Mouse (Mus musculus) neural tube, embryonic 11.5 days (tissue): ENCODE results near the gene Clcn6. TPM values are rescaled to one million over a fixed set of nuclear protein-coding genes. Genes with fewer than 3 reads are reported as not detected.

Experiments used
- ATAC-seq: fragments of 200-750 bp; cut with Nextera tagmentation; 2 replicates; pipeline ENCODE4 v1.8.0; 2017; ENCODE audit warnings: moderate number of reproducible peaks, mild to moderate bottlenecking, moderate TSS enrichment, moderate library complexity; ENCODE audit not compliant: insufficient read depth, low FRiP score, low TSS enrichment
- DNase-seq: peaks from one replicate; pipeline ENCODE4 v3.0.0-alpha.2; 2015; ENCODE audit warnings: low spot score
- H3K27ac ChIP-seq: fragments of 300-500 bp; sonication (generic); 2 replicates; pipeline ENCODE4 v1.5.1; 2014; ENCODE audit warnings: low read depth, mild to moderate bottlenecking, low read length
- H3K27me3 ChIP-seq: fragments of 300-500 bp; sonication (generic); 2 replicates; pipeline ENCODE4 v1.6.1; 2014; ENCODE audit warnings: mild to moderate bottlenecking, low read length, mixed read lengths; ENCODE audit not compliant: control insufficient read depth, insufficient read depth
- H3K36me3 ChIP-seq: fragments of 300-500 bp; sonication (generic); 2 replicates; pipeline ENCODE4 v1.6.1; 2014; ENCODE audit warnings: mild to moderate bottlenecking, low read length, moderate library complexity, mixed read lengths; ENCODE audit not compliant: control insufficient read depth, insufficient read depth
- H3K4me1 ChIP-seq: fragments of 300-500 bp; sonication (generic); 2 replicates; pipeline ENCODE4 v1.6.1; 2014; ENCODE audit warnings: low read length, mixed read lengths; ENCODE audit not compliant: control insufficient read depth, insufficient read depth
- H3K4me2 ChIP-seq: fragments of 300-500 bp; sonication (generic); 2 replicates; pipeline ENCODE4 v1.6.1; 2014; ENCODE audit warnings: low read depth, mild to moderate bottlenecking, moderate library complexity
- H3K4me3 ChIP-seq: fragments of 300-500 bp; sonication (generic); 2 replicates; pipeline ENCODE4 v1.5.1; 2014; ENCODE audit warnings: low read depth, low read length
- H3K9ac ChIP-seq: fragments of 300-500 bp; sonication (generic); 2 replicates; pipeline ENCODE4 v1.6.1; 2014; ENCODE audit warnings: mild to moderate bottlenecking, low read length
- H3K9me3 ChIP-seq: fragments of 300-500 bp; sonication (generic); 2 replicates; pipeline ENCODE4 v1.6.1; 2016; ENCODE audit warnings: low read length; ENCODE audit not compliant: control insufficient read depth
- WGBS: fragments of 180-500 bp; shearing (Covaris S2); extraction: QIAGEN DNeasy Blood & Tissue Kit; methylation state at CpG from one replicate; pipeline ENCODE4 v1.1.7; 2014; 5-methylcytosine and 5-hydroxymethylcytosine counted together
- polyA plus RNA-seq: library from polyadenylated mRNA; unstranded; fragments of >200 nt; fragmentation: Nextera tagmentation; extraction: Ambion mirVana; gene quantifications from 2 replicates; pipeline ENCODE4 v1.2.1, GENCODE M21; 2014

The Clcn6 gene
- polyA plus RNA-seq, 1 experiment from 2014 or later, result 24.2 TPM

DNA sequence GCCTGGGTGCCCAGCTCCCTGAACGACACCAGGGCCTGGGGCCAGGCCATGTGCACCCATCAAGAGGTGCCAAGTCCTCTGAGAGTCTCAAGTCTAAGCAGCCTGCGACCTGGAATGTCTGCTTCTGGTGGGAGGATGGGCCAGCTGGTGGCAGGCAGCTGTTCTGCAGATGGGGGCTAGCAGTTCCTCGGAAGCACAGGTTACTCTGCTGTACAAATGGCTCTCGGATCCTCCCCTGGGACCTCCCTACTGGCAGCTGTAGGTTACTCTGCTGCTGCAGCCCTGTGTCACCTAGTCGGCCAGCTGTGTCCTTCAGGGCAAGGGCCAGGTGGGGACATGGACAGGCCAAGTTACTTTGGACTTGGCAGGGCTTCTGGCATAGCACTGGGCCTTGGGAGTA, 32.9 kb upstream of the Clcn6 start:
- DNase-seq (no peak), ATAC-seq (no peak)
- Histone ChIP-seq H3K9me3 (no peaks in the 10 kb centered on the region), H3K4me3 (no peak overlapping the region), H3K4me1 (no peaks in the 10 kb centered on the region), H3K9ac (no peak overlapping the region), H3K27ac (no peak overlapping the region), H3K36me3 (no peaks in the 10 kb centered on the region), H3K4me2 (no peak overlapping the region), H3K27me3 (no peaks in the 10 kb centered on the region)
- WGBS, result 44% methylated on average over 5 of the region's 5 CpGs

DNA sequence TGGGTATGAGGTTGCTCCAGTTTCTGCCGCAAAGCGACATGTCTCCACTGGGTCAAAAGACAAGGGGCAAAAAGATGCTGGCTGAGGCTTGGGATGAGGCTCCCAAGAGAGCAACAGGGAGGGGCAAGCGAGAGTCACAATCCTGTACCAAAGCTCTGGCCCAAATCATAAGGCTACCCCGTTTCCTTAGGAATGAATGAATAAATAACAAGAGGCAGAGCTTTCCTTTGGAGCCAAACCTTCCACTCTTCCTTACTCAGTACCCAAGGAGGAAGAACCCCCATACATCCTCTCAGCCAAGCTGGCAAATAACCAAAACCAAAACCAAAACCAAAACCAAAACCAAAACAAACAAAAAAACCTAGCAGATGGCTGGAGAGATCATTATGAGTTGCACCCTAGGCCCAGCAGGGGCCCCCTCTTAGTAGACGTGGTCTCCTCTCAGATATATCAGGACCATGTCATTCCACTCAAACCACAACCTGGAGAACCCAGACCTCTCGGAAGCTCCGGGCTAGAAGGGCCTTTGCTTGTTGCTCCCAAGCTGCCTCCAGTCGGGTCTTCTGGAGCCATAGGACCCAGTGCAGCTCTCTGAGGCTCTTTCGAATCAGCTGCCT, 31.1 kb upstream of the Clcn6 start:
- no peak overlapping the region for H3K4me3 ChIP-seq
- no peak for DNase-seq
- H3K9me3 ChIP-seq, result no peaks in the 10 kb centered on the region
- 84% methylated on average over 9 of the region's 9 CpGs for WGBS
- no peak overlapping the region for H3K4me2 ChIP-seq
- ATAC-seq, result no peak
- no peaks in the 10 kb centered on the region for H3K27me3 ChIP-seq
- no peak overlapping the region for H3K27ac ChIP-seq
- H3K36me3 ChIP-seq, result no peaks in the 10 kb centered on the region
- no peak overlapping the region for H3K9ac ChIP-seq
- peaks cover 6% of the 10 kb centered on the region for H3K4me1 ChIP-seq

DNA sequence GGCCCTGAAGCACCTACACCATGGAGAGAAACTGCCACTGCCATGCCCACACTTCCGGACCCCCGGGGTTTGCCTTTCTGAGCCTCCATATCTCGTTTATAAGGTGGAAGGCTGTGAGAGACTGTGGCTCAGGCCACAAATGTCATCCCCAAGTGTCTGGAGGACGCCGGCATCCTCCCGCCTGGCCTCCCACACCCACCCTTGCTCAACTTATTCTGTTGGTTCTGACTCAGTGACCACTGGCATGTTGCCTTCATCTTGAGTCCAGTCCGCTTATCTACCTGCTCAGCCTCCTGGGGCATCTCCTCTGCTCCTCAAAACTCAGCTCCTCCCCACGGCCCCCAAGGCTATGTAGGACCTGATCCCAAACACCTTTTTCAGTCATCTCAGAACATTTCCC, 28.7 kb upstream of the Clcn6 start:
- no peaks in the 10 kb centered on the region for H3K36me3 ChIP-seq
- WGBS, result 92% methylated on average over 8 of the region's 8 CpGs
- no peak for DNase-seq

DNA sequence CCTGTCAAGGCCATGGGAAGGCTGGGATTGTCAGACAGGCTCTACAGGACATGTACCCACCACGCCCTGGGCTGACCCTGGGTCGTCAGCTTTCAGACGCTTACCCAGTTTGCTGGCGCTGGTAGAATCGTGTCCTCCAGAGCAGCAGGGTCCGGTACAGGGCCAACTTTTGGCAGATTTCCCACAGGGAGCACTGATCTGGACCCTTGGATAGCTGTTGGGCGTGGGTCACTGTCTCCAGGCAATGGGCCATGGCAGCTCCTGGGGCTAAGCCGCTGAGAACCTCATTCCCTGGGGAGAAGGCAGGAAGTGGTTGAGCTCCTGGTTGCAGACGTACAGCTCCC, 27.8 kb upstream of the Clcn6 start:
- Histone ChIP-seq H3K27ac (no peak overlapping the region), H3K4me2 (no peak overlapping the region), H3K27me3 (no peaks in the 10 kb centered on the region), H3K9me3 (no peaks in the 10 kb centered on the region), H3K9ac (no peak overlapping the region), H3K4me1 (peaks cover 6% of the 10 kb centered on the region), H3K4me3 (no peak overlapping the region), H3K36me3 (no peaks in the 10 kb centered on the region)
- DNase-seq (no peak), ATAC-seq (no peak)
- 58% methylated on average over 9 of the region's 9 CpGs for WGBS

More for the DNA sequence above, 28.7 kb upstream of the Clcn6 start:
- Histone ChIP-seq H3K4me1 (peaks cover 6% of the 10 kb centered on the region), H3K4me3 (no peak overlapping the region), H3K9me3 (no peaks in the 10 kb centered on the region), H3K9ac (no peak overlapping the region), H3K27ac (no peak overlapping the region), H3K27me3 (no peaks in the 10 kb centered on the region), H3K4me2 (no peak overlapping the region)
- ATAC-seq, result no peak

DNA sequence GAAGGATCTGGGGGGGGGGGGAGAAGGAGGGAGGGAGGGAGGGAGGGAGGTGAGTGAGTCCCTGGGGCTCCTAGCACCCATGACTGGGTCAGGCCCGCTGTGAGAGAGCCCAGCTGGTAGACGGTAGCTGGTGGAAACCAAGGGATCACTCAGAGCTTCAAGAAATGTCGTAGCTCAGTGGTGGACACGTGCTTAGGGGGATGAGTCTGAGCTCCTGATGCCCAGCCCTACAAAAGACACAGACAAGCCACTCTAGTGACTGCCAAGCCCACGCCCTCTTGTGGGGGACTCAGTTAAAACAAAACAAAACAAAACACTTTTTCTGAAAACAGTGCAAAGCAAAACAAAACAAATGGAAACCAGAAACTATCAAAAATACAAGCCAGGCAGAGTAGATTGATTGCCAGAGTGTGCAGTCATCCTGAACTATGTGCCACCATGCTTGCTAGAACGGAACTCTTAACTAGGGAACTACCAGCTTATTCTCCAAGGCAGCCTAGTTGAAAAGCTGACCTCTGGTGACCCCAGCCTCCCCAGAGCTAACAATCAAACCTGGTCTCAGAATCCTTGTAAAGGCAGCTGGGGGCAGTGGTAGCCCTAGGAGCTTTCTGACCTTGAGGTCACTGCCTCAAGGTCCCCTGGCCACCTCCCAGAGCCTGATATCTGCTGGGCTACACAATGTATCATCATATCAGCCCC, 27.2 kb upstream of the Clcn6 start:
- Histone ChIP-seq H3K4me2 (no peak overlapping the region), H3K4me3 (no peak overlapping the region), H3K9me3 (no peaks in the 10 kb centered on the region), H3K4me1 (peaks cover 6% of the 10 kb centered on the region), H3K9ac (no peak overlapping the region), H3K27me3 (no peaks in the 10 kb centered on the region), H3K27ac (no peak overlapping the region), H3K36me3 (no peaks in the 10 kb centered on the region)
- no peak for ATAC-seq
- 40% methylated on average over 6 of the region's 6 CpGs for WGBS
- DNase-seq, result no peak

DNA sequence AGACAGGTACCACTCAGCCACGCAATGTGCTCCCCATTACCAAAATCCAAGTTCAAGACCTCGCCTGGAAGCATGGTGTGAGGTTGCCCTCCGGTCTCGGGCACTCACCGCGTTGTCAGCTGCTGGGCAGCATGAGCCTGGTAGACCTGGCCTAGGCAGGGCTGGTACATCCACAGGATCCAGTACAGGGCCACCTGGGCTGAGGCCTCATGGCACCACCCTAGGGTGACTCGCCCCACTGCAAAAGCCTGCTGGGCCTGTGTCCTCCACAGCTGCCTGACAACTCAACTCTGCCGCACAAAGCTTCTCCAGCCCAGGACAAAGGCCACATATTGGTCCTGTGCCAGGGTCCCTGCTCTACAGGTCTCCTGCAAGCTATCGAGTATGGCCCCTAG, 22.5 kb upstream of the Clcn6 start:
- no peak overlapping the region for H3K4me3 ChIP-seq
- H3K4me1 ChIP-seq, result peaks cover 2% of the 10 kb centered on the region
- DNase-seq (no peak), ATAC-seq (no peak)
- H3K9me3 ChIP-seq, result no peaks in the 10 kb centered on the region
- H3K27me3 ChIP-seq, result no peaks in the 10 kb centered on the region
- H3K4me2 ChIP-seq, result no peak overlapping the region
- peaks cover 10% of the 10 kb centered on the region; the same call in 1 of the 2 replicates for H3K36me3 ChIP-seq
- no peak overlapping the region for H3K9ac ChIP-seq
- H3K27ac ChIP-seq, result no peak overlapping the region
- WGBS, result 90% methylated on average over 9 of the region's 9 CpGs

DNA sequence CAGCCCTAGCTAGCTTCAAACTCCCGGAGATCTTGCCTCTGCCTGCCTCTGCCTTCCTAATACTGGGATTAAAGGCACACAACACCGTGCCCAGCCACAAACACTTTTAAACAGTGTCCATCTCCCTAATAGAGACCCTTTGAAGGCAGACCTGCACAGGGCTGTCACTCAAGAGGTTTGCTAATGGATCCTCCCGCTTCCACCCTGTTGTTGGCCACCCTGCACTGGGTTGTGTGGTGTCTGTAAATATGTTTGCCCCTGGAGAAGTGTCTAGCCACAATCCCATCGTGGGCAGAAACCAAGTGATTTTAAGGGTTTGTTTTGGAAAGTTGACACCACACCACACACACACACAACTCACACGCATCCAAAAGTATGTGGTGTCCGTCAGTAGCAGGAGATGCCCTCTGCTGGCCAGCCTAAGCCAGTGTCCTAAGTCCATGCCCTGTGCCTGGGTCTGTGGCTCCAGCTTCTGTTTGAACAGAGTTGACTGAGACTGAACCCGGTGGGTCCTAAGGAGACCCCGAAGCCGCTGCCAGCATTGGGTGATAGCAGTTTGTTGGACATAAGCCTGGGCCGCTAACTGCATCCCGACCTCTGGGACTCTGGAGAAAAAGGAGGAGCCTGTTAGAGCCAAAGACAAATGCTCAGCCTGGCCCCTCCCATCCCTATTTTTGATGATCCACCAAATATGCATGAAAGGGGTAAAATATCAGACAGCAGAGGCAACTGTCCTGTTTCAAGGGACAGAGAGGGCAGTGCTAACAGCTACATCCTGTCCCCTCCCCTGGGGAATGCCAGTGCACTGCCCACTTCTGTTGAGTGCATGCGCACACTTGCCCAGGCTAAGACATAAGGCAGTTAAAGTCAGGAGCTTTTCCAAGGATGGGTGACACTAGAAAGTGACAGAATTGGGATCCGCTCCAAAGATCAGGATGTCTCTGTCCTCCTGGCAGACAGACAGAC, 21.8 kb upstream of the Clcn6 start:
- no peaks in the 10 kb centered on the region for H3K4me1 ChIP-seq
- H3K9ac ChIP-seq, result no peak overlapping the region
- 57% methylated on average over 13 of the region's 13 CpGs for WGBS
- ATAC-seq (peak; percentile 69), DNase-seq (no peak)
- H3K27me3 ChIP-seq, result no peaks in the 10 kb centered on the region
- H3K4me3 ChIP-seq, result no peak overlapping the region
- H3K9me3 ChIP-seq, result no peaks in the 10 kb centered on the region
- H3K27ac ChIP-seq, result no peak overlapping the region
- H3K4me2 ChIP-seq, result no peak overlapping the region
- H3K36me3 ChIP-seq, result peaks cover 10% of the 10 kb centered on the region

DNA sequence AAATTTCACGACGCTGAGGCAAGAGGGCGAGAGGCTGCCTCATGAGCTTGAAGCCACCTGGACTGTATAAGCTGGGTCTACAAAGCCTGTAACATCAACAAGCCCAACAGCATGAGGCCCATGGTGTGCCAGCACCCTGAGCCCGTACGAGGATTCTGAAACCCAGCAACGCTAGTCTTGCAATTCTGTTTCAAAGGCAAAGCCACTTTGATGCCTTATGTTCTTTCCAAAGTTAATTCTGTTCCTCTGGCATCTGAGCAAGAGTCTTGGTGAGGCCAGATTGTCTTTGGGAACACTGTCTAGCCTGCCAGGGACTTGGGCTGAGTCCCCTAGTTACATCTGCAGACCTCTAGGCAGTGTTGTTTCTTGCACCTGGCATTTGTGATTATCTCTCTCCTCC, 20.4 kb upstream of the Clcn6 start:
- no peak for DNase-seq
- Histone ChIP-seq H3K4me3 (no peak overlapping the region), H3K9me3 (no peaks in the 10 kb centered on the region), H3K4me1 (no peaks in the 10 kb centered on the region), H3K27me3 (no peaks in the 10 kb centered on the region), H3K27ac (no peak overlapping the region), H3K4me2 (no peak overlapping the region), H3K36me3 (peaks cover 16% of the 10 kb centered on the region), H3K9ac (no peak overlapping the region)
- ATAC-seq, result no peak
- WGBS, result 93% methylated on average over 6 of the region's 6 CpGs
